In the genomic region with DNA sequence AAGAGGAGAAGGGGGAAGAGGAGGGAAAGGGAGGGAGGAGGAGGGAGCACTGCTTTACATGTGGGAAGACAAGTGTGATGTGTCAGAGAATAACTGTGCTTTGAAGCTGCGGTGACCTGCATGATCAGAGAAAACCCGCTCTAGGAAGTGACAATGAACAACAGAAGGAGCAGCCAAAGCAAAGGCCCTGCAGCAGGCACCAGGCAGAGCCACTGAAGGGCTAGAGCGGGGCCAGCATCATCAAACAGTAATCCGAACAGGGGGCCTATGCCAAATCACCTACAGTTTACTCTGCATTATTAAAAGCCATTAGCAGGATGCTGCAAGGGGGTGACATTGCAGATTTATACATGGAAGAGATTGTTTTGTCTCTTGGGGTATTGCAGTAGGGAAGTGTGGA, we compare ENCODE assay signal across 28 mouse cellular contexts.
"Had no signal": no experiment of that assay in that cellular context is flagged by ENCODE, and none has a peak within 500 bp of the region (broad histone marks: within the 10 kb centered on the region; RNA-seq: fewer than 3 reads in every experiment).

No protein-coding gene starts in this region.

- DNase-seq: cerebellum, adult 18-20 months; cerebellum, adult 2 months; cerebellum, adult 8-10 months; cerebellum, adult 9-10 months; cerebellum, adult 9-11 months; cerebellum, postnatal 10 days; cerebellum, postnatal 14 days; cerebellum, postnatal 25 days; cerebellum, postnatal 36 days; embryo, embryonic 11 days; forebrain, postnatal 0 days; gastrocnemius, adult 2 months; gastrocnemius, postnatal 10 days; gastrocnemius, postnatal 14 days; gastrocnemius, postnatal 25 days; gastrocnemius, postnatal 36 days; heart, adult 18-20 months had no signal

- ATAC-seq: forebrain, embryonic 13.5 days; forebrain, embryonic 14.5 days; forebrain, embryonic 15.5 days; forebrain, embryonic 16.5 days; forebrain, postnatal 0 days had no signal

- H3K4me3 ChIP-seq: embryonic facial prominence, embryonic 10.5 days; embryonic facial prominence, embryonic 12.5 days; embryonic facial prominence, embryonic 13.5 days; embryonic facial prominence, embryonic 15.5 days; erythroblast, embryonic 14.5 days; forebrain, embryonic 10.5 days; forebrain, embryonic 12.5 days; forebrain, embryonic 13.5 days; forebrain, embryonic 15.5 days; gastrocnemius, adult 2 months had no signal

- H3K4me1 ChIP-seq: embryonic facial prominence, embryonic 12.5 days; embryonic facial prominence, embryonic 15.5 days; forebrain, embryonic 12.5 days; forebrain, embryonic 13.5 days; forebrain, embryonic 15.5 days had no signal

- H3K4me2 ChIP-seq: embryonic facial prominence, embryonic 12.5 days; embryonic facial prominence, embryonic 13.5 days; embryonic facial prominence, embryonic 15.5 days; forebrain, embryonic 12.5 days; forebrain, embryonic 13.5 days; forebrain, embryonic 15.5 days had no signal

- H3K27ac ChIP-seq: embryonic facial prominence, embryonic 10.5 days; embryonic facial prominence, embryonic 12.5 days; embryonic facial prominence, embryonic 13.5 days; embryonic facial prominence, embryonic 15.5 days; forebrain, embryonic 10.5 days; forebrain, embryonic 12.5 days; forebrain, embryonic 13.5 days; forebrain, embryonic 15.5 days; gastrocnemius, adult 2 months had no signal

- H3K9ac ChIP-seq: embryonic facial prominence, embryonic 12.5 days; embryonic facial prominence, embryonic 13.5 days; embryonic facial prominence, embryonic 15.5 days; forebrain, embryonic 12.5 days; forebrain, embryonic 13.5 days; forebrain, embryonic 15.5 days; forebrain, postnatal 0 days had no signal

- H3K27me3 ChIP-seq: embryonic facial prominence, embryonic 12.5 days; embryonic facial prominence, embryonic 13.5 days; embryonic facial prominence, embryonic 15.5 days; forebrain, embryonic 12.5 days; forebrain, embryonic 13.5 days; forebrain, embryonic 15.5 days had no signal

- H3K36me3 ChIP-seq: embryonic facial prominence, embryonic 10.5 days; embryonic facial prominence, embryonic 12.5 days; embryonic facial prominence, embryonic 13.5 days; embryonic facial prominence, embryonic 15.5 days; forebrain, embryonic 10.5 days; forebrain, embryonic 12.5 days; forebrain, embryonic 15.5 days had no signal

- H3K9me3 ChIP-seq: embryonic facial prominence, embryonic 12.5 days; embryonic facial prominence, embryonic 15.5 days; forebrain, embryonic 12.5 days; forebrain, embryonic 13.5 days; forebrain, embryonic 15.5 days had no signal
